Mouse (Mus musculus) CD4-positive, CD25-positive, alpha-beta regulatory T cell, adult 4 months (primary cell): Measurements from ENCODE around the gene Chrm1. TPM values are rescaled to one million over a fixed set of nuclear protein-coding genes. Genes with fewer than 3 reads are reported as not detected.
"Not testable (repeated sequence)": the region's sequence is repeated elsewhere in the genome, so short reads cannot be mapped to it uniquely, and the experiment has no call there.

Source experiments
- ATAC-seq: one replicate; pipeline ENCODE4 v1.8.0; 2017
- polyA plus RNA-seq, 2 experiments: library from polyadenylated mRNA; unstranded; fragments of 100-300 nt; shearing (Covaris generic); gene quantifications; one replicate each; pipeline ENCODE4 v1.2.1; 2017

The Chrm1 gene
- polyA plus RNA-seq, 2 experiments from 2014 or later, result not detected

GRCm38 (mm10) chr19:8718357-8718756 is 54.8 kb downstream of the Chrm1 start:
- peak; percentile 37 for ATAC-seq

DNA sequence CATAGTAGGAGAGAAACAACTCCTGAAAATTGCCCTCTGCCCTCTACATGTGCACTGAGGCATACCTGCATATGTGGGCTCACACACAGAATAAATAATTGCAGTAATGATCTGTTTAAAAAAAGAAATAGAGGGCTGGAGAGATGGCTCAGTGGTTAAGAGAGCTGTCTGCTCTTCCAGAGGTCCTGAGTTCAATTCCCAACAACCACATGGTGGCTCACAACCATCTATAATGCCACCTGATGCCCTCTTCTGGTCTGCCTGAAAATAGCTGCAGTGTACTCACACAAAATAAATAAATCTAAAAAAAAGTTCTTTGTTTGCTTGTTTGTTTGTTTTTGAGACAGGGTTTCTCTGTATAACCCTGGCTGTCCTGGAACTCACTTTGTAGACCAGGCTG is 55.4 kb downstream of the Chrm1 start:
- ATAC-seq, result not testable (repeated sequence)

DNA sequence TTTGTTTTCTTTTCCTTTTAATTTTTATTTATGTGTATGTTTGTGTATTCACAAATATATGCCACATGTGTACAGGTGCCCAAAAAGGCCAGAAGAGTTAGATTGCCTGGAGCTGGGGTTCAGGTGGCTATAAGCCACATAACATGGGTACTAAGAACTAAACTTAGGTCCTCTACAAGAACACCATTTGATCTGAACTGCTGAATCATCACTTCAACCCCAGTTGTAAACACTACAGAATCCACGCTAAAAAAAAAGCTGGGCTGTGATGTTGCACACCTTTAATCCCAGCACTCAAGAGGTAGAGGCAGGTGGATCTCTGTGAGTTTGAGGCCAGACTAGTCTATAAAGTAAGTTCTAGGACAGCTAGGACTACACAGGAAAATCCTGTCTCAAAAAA is 57.8 kb downstream of the Chrm1 start:
- ATAC-seq, result no peak

DNA sequence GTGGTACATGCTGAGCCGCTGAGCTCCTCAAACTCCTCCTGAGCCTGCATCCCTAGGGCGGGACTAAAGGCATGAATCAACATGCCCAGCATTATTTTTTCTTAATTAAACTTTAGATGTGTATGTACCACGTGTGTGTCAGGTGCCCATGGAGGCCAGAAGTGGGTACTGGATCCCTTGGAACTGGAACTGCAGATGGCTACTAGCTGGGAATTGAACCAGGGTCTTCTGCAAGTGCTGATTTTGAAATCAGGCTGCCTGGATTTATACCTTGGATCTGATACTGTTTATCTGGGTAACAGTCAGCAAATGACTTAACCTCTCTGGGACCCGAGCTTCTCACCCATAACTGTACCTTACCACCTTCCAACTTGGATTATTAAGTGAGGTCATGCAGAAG is 58.4 kb downstream of the Chrm1 start:
- no peak for ATAC-seq

DNA sequence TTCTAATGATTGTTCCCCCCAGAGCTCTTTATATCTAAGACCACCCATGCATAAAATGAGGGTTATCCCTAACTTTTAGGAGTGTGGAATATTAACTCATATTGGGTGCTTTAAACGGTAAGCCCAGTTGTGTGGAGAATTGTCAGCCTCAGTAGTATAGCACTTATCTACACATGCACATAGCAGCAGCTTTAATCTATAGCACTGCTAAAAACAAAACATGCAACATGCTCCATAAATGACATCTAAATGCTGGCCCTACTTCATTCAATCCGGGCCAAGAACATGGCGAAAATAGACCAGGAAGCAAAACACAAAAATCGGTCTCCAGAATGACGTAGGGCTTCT is 58.9 kb downstream of the Chrm1 start:
- ATAC-seq, result no peak

GRCm38 (mm10) chr19:8722907-8723573 is 59.5 kb downstream of the Chrm1 start, which contains the start of gene Slc3a2:
Slc3a2 (minus strand) TSS chr19:8723369.
- ATAC-seq, result peak; percentile 90

DNA sequence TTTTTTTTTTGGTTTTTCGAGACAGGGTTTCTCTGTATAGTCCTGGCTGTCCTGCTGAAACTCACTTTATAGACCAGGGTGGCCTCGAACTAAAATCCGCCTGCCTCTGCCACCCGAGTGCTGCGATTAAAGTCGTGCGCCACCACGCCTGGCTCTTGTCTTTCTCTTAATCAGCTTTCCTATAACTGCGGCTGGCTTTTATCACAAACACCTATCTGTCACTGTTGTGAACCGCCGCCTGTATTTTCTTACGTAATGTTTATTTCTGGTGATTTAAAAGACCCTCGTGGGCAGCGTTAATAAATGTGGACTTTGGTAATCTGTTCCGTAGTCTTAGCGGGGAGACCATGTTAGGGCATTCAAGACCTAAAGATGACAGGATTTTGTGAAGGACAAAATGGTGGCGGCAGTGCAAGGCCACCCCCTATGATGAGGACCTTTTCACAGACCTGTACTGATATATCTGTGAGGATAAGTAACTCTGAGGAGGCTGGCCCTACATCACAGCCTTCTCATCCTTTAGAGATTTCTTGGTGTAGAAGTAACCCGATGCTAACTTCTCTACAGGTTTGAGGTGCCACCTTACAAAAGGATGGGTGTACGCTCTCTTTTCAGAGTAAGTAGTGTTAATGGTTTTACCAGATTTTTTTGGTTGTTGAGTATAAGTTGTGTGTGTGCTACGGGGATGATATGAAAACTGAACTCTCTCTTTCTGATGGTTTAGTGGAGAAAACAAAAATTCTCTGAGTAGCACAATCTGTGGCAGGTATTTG is 60.2 kb downstream of the Chrm1 start:
- no peak for ATAC-seq

DNA sequence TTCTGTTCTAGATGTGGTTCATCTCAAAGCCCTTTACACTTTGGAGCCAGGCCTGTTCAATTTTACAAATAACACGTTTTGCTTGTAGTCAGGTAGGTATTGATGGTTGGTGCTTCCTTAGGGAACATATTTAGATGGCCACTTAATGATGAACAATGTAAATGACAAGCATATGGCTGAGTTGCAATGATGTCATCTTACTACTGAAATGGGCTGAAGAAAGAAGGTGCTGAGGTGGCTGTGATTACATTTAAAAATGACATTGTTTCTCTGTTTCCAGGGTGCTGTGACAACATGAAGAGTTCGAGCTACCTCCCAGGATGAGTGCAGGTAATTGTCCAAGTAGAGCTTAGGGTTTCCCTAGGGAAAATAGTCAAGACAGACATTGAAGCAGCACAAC is 60.8 kb downstream of the Chrm1 start:
- no peak for ATAC-seq

DNA sequence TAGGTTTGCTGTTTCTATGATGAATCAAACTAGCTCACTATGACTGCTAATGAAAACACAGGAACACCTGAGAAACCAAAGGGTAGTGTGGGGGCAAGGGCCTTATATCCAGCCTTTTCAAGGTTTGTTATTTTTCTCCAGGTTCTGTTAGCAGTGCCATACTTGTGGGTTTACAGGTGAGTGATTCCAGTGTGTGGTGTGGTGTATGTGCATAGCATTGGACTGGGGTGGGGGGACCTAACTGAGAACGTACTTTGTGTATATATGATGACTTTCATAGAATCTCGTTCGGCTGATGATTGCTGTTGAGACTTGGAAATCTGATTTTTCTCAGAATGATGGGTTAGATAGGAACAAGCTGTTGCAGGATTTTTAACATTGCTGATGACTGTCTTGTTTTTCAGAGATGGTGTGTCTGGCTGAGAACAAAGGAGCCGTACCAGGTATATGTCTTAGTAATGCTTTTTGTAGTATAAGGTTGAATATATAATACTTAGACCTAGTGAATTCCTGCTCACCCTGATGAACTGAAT is 61.6 kb downstream of the Chrm1 start:
- ATAC-seq, result no peak

DNA sequence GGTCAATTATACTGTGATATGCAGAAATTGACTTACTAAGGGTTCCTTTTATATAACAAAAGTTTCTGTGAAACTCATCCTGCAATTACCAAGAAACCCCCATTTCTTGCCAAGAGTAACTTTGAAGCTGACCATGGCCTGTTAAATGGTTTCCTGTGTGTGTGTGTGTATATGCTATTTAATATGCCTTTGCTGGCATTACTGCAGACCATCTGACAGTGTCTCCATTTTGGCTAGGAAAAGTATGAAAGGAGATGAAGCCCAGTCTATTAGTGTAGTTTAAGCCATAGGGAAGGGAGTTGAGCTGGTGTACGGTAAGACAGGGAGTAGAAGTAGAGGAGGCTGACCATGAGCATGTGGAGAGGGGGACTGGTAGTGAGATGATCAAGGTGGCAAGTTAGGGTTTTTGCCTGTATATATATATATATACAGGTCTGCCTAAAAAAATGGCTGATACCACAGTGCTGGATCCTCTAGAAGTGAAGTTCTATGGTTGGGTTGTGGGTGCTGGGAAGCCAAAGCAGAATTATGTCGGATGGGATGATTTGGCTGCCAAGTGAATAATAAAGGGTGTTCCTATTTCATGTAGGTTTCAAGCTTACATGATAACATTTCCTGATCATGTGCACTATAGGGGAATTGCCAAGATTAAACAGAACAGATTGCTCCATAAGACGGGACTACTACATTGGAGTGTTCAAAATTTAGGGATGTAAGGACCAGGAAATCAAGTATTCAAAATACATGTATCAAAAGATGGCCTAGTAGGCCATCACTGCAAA is 63.2 kb downstream of the Chrm1 start:
- no peak for ATAC-seq

DNA sequence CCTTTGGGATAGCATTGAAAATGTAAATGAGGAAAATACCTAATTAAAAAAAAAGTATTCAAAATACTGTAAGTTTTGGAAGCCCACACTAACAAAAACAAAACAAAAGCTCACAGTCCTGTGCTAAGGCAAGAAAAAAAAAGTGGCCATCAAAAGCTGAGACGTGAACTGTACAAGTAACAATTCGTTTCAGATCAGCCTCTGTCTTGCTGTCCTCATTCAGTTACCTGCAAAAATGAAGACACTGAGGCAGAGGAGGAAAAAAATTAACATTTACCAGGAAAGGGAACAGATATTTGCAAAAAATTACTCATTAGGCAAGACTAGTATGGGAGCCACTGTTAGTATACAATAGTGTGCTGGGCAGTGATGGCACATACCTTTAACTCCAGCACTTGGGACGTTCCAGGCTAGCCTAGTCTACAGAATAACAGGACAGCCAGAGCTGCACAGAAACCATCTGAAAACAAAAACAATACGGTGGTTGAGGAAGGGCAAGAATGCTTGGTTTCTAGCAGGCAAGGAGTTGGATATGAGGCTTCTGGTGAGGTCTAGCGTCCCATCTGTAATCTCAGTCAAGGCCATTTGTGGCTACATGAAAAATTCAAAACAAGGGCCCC is 64.0 kb downstream of the Chrm1 start:
- no peak for ATAC-seq

- ATAC-seq, result not testable (repeated sequence)
Observed at GRCm38 (mm10) chr19:8728335-8729099, 64.9 kb downstream of the Chrm1 start.

Other genes starting within 250 kb of the Chrm1 start
- gene Slc22a8, start 72.5 kb upstream of the Chrm1 start, polyA plus RNA-seq, result under 1 TPM in 1 of 2 experiments, not detected in 1; 0.12 TPM
- gene Slc22a6, start 45.8 kb upstream of the Chrm1 start, polyA plus RNA-seq, result not detected
- gene Slc3a2, start 59.6 kb downstream of the Chrm1 start, polyA plus RNA-seq, result 10 to 100 TPM; 63.7 to 85.1 TPM
- 10 to 100 TPM; 72.5 to 92.2 TPM for gene Wdr74, start 72.0 kb downstream of the Chrm1 start, polyA plus RNA-seq
- under 1 TPM in 1 of 2 experiments, not detected in 1; 0.75 TPM for gene 1700092M07Rik, start 76.9 kb downstream of the Chrm1 start, polyA plus RNA-seq
- 100 to 1,000 TPM; 132 to 165 TPM for gene Stx5a, start 77.6 kb downstream of the Chrm1 start, polyA plus RNA-seq
- 100 to 1,000 TPM; 163 to 188 TPM for gene Nxf1, start 93.3 kb downstream of the Chrm1 start, polyA plus RNA-seq
- 100 to 1,000 TPM; 117 to 124 TPM for gene Tmem223, start 107.2 kb downstream of the Chrm1 start, polyA plus RNA-seq
- gene Tmem179b, start 110.7 kb downstream of the Chrm1 start, polyA plus RNA-seq, result 100 to 1,000 TPM in 1 of 2 experiments, 10 to 100 TPM in 1; 85.6 to 101 TPM
- 1 to 10 TPM; 5.4 to 6.5 TPM for gene Taf6l, start 122.6 kb downstream of the Chrm1 start, polyA plus RNA-seq
- gene Polr2g, start 134.8 kb downstream of the Chrm1 start, polyA plus RNA-seq, result 100 to 1,000 TPM; 181 to 198 TPM
- 1 to 10 TPM; 2.1 to 4.7 TPM for gene Zbtb3, start 138.8 kb downstream of the Chrm1 start, polyA plus RNA-seq
- 10 to 100 TPM; 41.6 to 59.0 TPM for gene Ttc9c, start 155.5 kb downstream of the Chrm1 start, polyA plus RNA-seq
- gene Hnrnpul2, start 156.2 kb downstream of the Chrm1 start, polyA plus RNA-seq, result 1 to 10 TPM; 4.2 to 6.9 TPM
- not detected for gene AC129217.1, start 166.0 kb downstream of the Chrm1 start, polyA plus RNA-seq
- gene Bscl2, start 173.7 kb downstream of the Chrm1 start, polyA plus RNA-seq, result 10 to 100 TPM; 86.8 to 98.9 TPM
- 1 to 10 TPM in 1 of 2 experiments, under 1 TPM in 1; 0.91 to 1.4 TPM for gene Gng3, start 175.4 kb downstream of the Chrm1 start, polyA plus RNA-seq
- gene Lrrn4cl, start 187.0 kb downstream of the Chrm1 start, polyA plus RNA-seq, result not detected
- 10 to 100 TPM; 65.0 to 70.2 TPM for gene Ubxn1, start 207.7 kb downstream of the Chrm1 start, polyA plus RNA-seq
- 10 to 100 TPM; 80.7 to 88.3 TPM for gene Uqcc3, start 217.1 kb downstream of the Chrm1 start, polyA plus RNA-seq
- gene Lbhd1, start 219.9 kb downstream of the Chrm1 start, polyA plus RNA-seq, result 10 to 100 TPM; 58.1 to 77.2 TPM
- gene Gm49403, start 220.1 kb downstream of the Chrm1 start, polyA plus RNA-seq, result not detected
- 100 to 1,000 TPM; 102 to 103 TPM for gene 1810009A15Rik, start 225.1 kb downstream of the Chrm1 start, polyA plus RNA-seq
- gene Gm49416, start 225.1 kb downstream of the Chrm1 start, polyA plus RNA-seq, result not detected
- gene Ints5, start 229.2 kb downstream of the Chrm1 start, polyA plus RNA-seq, result 10 to 100 TPM in 1 of 2 experiments, 1 to 10 TPM in 1; 8.7 to 12.2 TPM
- 10 to 100 TPM; 50.2 to 83.9 TPM for gene Ganab, start 234.3 kb downstream of the Chrm1 start, polyA plus RNA-seq